Mouse (Mus musculus) midbrain, embryonic 13.5 days (tissue): ENCODE data around the gene Mphosph9. TPM values are rescaled to one million over a fixed set of nuclear protein-coding genes. Genes with fewer than 3 reads are reported as not detected.
"Not testable (repeated sequence)": the region's sequence is repeated elsewhere in the genome, so short reads cannot be mapped to it uniquely, and the experiment has no call there.

Experiments used
- ATAC-seq: fragments of 200-750 bp; cut with Nextera tagmentation; 2 replicates; pipeline ENCODE4 v1.8.0; 2017; ENCODE audit warnings: mild to moderate bottlenecking, moderate TSS enrichment, moderate library complexity
- H3K27ac ChIP-seq: fragments of 300-500 bp; sonication (generic); 2 replicates; pipeline ENCODE4 v1.5.1; 2015; ENCODE audit warnings: inconsistent platforms, mild to moderate bottlenecking, moderate library complexity
- H3K27me3 ChIP-seq: fragments of 300-500 bp; sonication (generic); 2 replicates; pipeline ENCODE4 v1.6.1; 2015; ENCODE audit warnings: mild to moderate bottlenecking, inconsistent platforms
- H3K36me3 ChIP-seq: fragments of 300-500 bp; sonication (generic); 2 replicates; pipeline ENCODE4 v1.6.1; 2015; ENCODE audit warnings: mild to moderate bottlenecking, inconsistent platforms
- H3K4me1 ChIP-seq: fragments of 300-500 bp; sonication (generic); replicated peaks from 2 replicates; pipeline ENCODE4 v1.6.1; 2015; ENCODE audit warnings: inconsistent platforms
- H3K4me2 ChIP-seq: fragments of 300-500 bp; sonication (generic); replicated peaks from 2 replicates; pipeline ENCODE4 v1.6.1; 2015; ENCODE audit warnings: moderate library complexity, mild to moderate bottlenecking, inconsistent platforms
- H3K4me3 ChIP-seq: fragments of 300-500 bp; sonication (generic); replicated peaks from 2 replicates; pipeline ENCODE4 v1.5.1; 2015; ENCODE audit warnings: mild to moderate bottlenecking, inconsistent platforms
- H3K9ac ChIP-seq: fragments of 300-500 bp; sonication (generic); replicated peaks from 2 replicates; pipeline ENCODE4 v1.6.1; 2015; ENCODE audit warnings: mild to moderate bottlenecking, inconsistent platforms
- H3K9me3 ChIP-seq: fragments of 300-500 bp; sonication (generic); 2 replicates; pipeline ENCODE4 v1.6.1; 2016; ENCODE audit warnings: mild to moderate bottlenecking, inconsistent platforms
- WGBS: fragments of 180-500 bp; shearing (Covaris S2); methylation state at CpG from one replicate; pipeline ENCODE4 v1.1.7; 2015; 5-methylcytosine and 5-hydroxymethylcytosine counted together
- polyA plus RNA-seq: library from polyadenylated mRNA; unstranded; fragments of >200 nt; fragmentation: Nextera tagmentation; extraction: Ambion mirVana; gene quantifications from 2 replicates; pipeline ENCODE4 v1.2.1, GENCODE M21; 2015

Mphosph9 gene
- polyA plus RNA-seq = 15.4 and 16.5 TPM in 2 replicates

DNA sequence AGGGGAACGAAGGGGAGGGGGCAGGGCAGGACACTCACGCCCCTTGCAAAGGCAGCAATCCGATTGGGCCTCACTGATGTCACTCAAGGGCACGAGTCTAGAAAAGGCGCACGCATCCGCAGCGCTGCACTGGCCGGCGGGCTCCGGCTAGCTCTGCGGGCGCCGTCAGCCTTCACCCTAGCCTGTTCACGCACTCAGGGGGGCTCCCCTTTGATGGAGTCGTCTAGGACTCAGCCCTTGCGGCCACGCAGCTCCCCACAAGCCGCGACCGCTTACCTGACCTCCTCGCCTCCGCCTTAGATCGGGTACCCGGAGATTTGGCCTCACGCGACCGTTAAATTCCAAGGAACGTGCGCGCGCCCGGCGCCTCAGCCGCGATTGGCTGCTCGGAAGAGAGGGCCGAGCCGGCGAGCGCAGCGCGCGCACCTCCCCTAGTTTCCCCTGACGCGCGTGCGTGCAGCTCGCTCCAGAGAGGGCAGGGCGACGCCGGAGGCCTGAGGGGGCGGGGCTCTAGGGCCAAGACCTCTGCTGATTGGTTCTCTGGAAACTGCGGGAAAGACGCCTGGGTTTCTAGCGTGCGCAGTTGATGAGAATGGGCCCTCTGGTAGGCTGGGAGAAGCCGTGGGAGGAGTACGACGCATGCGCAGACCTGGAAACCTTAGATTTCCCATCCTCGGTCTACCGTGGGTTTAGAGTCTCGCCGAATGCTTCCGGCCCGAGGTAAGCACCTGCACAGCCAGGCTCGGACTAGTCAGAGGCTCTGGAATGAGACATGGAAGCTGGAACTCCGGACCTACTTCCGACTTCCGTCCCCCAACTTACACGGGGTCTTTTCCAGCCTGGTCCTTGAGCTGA is at the start of gene Mphosph9, which contains the start of gene 2810006K23Rik:
Gene Mphosph9 (minus strand): TSS at position 463 of the 855 bp plus-strand sequence.
Gene 2810006K23Rik (plus strand): TSS at position 580 of the 855 bp plus-strand sequence.
- peak within 1 kb of the TSS; percentile 96 for H3K27ac ChIP-seq
- no peaks in the 10 kb centered on the region for H3K9me3 ChIP-seq
- H3K36me3 ChIP-seq = peaks cover 9% of the 10 kb centered on the region; the same call in 1 of the 2 replicates
- H3K4me3 ChIP-seq = peak within 1 kb of the TSS; percentile 59
- peak within 1 kb of the TSS; percentile 94 for H3K4me2 ChIP-seq
- peak; percentile 97 for ATAC-seq
- H3K27me3 ChIP-seq = no peaks in the 10 kb centered on the region
- under 1% methylated on average over 72 of the region's 72 CpGs for WGBS
- H3K9ac ChIP-seq = peak within 1 kb of the TSS; percentile 75
- H3K4me1 ChIP-seq = peaks cover 30% of the 10 kb centered on the region

DNA sequence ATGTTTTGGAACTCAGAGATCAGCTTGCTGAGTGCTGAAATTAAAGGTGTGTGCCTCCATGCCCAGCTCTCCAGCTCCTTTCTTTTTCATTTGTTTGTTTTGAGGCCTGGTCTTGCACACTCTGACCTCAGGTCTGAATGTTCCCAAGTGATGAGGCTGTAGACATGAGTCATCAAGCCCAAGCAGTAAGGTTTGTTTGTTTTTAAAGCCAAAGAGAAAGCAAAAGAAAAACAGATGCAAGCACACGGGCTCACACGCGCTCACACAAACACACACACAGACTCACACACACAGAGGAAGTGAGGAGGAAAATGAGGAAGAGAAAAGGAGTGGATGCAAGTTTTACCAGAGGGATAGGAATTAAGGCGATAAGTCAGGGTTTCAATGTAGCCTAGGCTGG is 49.4 kb upstream of the Mphosph9 start:
- 97% methylated on average over 4 of the region's 4 CpGs for WGBS
- no peaks in the 10 kb centered on the region for H3K9me3 ChIP-seq
- no peaks in the 10 kb centered on the region for H3K4me1 ChIP-seq
- no peak for ATAC-seq
- H3K9ac ChIP-seq = no peak overlapping the region
- peaks cover 86% of the 10 kb centered on the region for H3K36me3 ChIP-seq
- H3K4me3 ChIP-seq = no peak overlapping the region
- H3K4me2 ChIP-seq = no peak overlapping the region
- no peaks in the 10 kb centered on the region for H3K27me3 ChIP-seq
- H3K27ac ChIP-seq = no peak overlapping the region

DNA sequence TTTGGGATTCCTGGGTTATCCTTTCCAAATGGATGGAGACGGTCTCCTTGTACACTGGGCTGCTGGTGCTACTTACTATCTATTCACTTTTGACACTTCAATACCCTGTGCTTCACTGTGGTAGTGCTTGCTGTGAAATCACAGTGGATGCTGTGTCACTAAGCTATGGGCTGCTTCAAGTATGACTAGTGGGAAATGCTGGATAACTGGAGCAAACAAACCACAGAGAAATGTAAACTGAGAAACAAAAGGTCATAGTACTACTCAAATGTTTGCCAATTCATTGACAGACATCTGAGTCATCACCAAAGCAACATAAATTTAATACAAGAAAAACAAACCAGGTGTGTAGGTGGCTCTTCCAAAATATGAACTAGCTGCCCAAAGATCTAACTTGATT is 48.6 kb upstream of the Mphosph9 start:
- no peak overlapping the region for H3K9ac ChIP-seq
- no peaks in the 10 kb centered on the region for H3K4me1 ChIP-seq
- WGBS = 95% methylated on average over 1 of the region's 1 CpGs
- H3K27me3 ChIP-seq = no peaks in the 10 kb centered on the region
- H3K36me3 ChIP-seq = peaks cover 86% of the 10 kb centered on the region
- no peak overlapping the region for H3K4me2 ChIP-seq
- ATAC-seq = no peak
- no peak overlapping the region for H3K4me3 ChIP-seq
- no peak overlapping the region for H3K27ac ChIP-seq
- no peaks in the 10 kb centered on the region for H3K9me3 ChIP-seq

DNA sequence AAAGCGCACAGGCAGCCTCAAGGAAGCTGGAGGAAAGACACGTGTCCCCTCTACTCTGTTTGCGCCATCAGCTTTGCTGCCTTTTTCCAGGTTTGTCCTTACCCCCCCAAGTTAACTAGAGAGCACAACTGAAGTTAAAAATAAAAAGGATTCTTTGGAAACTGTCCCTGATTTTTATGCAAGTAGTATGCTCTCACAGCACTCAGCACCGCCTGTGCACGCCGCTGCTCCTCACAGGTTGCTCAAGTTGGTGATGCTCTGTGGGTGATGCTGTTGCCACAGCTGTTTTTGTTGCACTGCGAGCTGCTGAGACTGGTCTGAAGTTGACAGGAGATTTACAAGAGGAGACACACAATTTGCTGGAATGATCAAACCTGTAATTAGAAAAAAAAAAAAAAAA is 46.5 kb upstream of the Mphosph9 start:
- Histone ChIP-seq H3K9ac (no peak overlapping the region), H3K36me3 (peaks cover 85% of the 10 kb centered on the region), H3K4me3 (no peak overlapping the region), H3K9me3 (no peaks in the 10 kb centered on the region), H3K4me2 (no peak overlapping the region), H3K27me3 (no peaks in the 10 kb centered on the region), H3K4me1 (no peaks in the 10 kb centered on the region), H3K27ac (no peak overlapping the region)
- WGBS = 98% methylated on average over 7 of the region's 7 CpGs
- no peak for ATAC-seq

DNA sequence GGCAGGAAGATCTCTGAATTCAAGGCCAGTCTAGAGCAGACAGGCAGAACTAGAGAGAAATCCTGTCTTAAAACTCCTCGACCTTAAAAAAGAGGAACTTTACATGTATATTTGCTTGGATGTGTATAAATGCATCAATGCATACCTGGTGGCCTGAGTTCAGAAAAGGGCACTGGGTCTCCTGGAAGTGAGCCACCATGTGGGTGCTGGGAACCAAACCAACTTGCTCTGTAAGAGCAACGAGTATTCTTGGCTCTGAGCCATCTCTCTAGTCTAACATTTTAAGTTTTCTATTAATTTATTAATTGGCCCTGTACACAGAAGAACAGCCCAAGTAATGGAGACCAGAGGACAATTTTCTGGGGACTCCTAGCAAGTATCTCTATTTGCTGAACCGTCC is 38.9 kb upstream of the Mphosph9 start:
- Histone ChIP-seq H3K9ac (no peak overlapping the region), H3K4me3 (no peak overlapping the region), H3K4me2 (no peak overlapping the region), H3K36me3 (peaks cover 41% of the 10 kb centered on the region), H3K27ac (no peak overlapping the region), H3K9me3 (no peaks in the 10 kb centered on the region), H3K27me3 (no peaks in the 10 kb centered on the region), H3K4me1 (peaks cover 3% of the 10 kb centered on the region; the same call in 1 of the 2 replicates)
- WGBS = 90% methylated on average over 3 of the region's 3 CpGs
- no peak for ATAC-seq

DNA sequence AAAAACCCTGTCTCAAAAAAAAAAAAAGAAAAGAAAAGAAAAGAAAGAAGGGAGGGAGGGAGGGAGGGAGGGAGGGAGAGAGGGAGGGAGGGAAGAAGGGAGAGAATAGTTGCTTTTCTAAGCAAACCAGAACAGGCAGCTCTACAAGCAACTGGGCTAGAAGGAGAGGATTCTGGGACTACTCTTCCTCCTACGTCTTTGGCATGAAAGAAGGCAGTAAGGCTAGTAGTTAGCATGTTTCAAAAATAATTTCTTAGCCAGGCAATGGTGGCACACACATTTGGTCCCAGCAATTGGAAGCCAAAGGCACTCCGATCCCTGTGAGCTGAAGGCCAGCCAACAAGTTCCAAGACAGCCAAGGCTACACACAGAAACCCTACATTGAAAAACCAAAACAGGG is 38.0 kb upstream of the Mphosph9 start:
- no peak for ATAC-seq
- no peak overlapping the region for H3K4me2 ChIP-seq
- no peak overlapping the region for H3K4me3 ChIP-seq
- 89% methylated on average over 2 of the region's 2 CpGs for WGBS
- no peaks in the 10 kb centered on the region for H3K9me3 ChIP-seq
- no peak overlapping the region for H3K9ac ChIP-seq
- H3K4me1 ChIP-seq = peaks cover 3% of the 10 kb centered on the region; the same call in 1 of the 2 replicates
- H3K27ac ChIP-seq = no peak overlapping the region
- H3K36me3 ChIP-seq = peaks cover 31% of the 10 kb centered on the region
- no peaks in the 10 kb centered on the region for H3K27me3 ChIP-seq

DNA sequence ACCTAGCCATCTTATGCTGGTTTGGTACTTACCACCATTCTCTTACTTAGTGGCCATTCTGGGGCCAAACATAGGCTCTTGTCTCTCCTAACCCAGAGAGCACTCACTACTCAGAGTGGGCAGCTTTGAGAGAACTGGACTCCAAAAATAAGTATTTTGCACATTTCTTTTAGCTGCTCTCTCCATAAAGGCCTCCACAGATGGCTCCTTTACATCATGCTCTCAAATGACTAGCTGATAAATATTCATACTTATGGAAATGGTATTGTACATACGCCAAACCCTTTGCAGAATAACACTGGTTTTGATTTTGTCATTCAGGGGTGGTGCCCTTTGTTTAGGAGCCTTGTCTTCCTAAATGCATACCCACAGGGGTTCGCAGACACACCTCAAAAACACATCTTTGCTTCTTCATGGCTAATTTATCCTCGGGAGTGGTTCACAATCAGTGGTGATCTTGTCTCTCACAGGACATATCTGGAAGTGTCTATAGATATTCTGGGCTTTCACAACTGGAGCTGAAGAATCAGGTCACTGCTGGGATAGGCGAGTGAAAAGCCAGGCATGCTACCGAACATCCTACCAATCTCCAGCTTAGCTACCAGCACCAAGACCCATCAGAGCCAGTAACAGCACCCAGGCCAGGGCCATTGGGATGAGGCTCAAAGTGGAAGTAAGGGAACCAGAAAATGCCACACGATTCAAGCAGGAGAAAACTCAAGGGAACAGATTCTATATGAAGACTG is 36.6 kb upstream of the Mphosph9 start:
- Histone ChIP-seq H3K4me1 (peaks cover 3% of the 10 kb centered on the region; the same call in 1 of the 2 replicates), H3K4me2 (no peak overlapping the region), H3K27ac (0 out of 2 replicates have a peak overlapping the region, but pooled peaks have one; percentile 19), H3K9ac (no peak overlapping the region), H3K36me3 (peaks cover 19% of the 10 kb centered on the region), H3K9me3 (no peaks in the 10 kb centered on the region), H3K4me3 (no peak overlapping the region), H3K27me3 (no peaks in the 10 kb centered on the region)
- 79% methylated on average over 6 of the region's 6 CpGs for WGBS
- ATAC-seq = no peak

DNA sequence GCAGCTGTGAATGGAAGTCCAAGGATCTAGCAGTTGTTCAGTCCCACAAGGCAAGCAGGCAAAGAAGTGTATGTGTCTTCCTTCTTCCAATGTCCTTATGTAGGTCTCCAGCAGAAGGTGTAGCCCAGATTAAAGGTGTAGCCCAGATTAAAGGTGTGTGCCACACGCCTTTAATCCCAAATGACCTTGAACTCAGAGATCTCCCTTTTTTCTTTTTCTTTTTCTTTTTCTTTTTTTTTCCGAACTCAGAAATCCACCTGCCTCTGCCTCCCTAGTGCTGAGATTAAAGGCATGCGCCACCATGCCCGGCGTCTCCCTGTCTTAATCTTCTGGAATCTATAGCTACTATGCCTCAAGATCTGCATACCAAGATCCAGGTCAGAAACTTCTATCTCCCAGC is 35.2 kb upstream of the Mphosph9 start, which contains the start of gene Cdk2ap1:
Gene Cdk2ap1 (minus strand): TSS at position 101 of the 400 bp plus-strand sequence.
- H3K9me3 ChIP-seq, H3K4me3 ChIP-seq, H3K4me2 ChIP-seq, H3K27me3 ChIP-seq, H3K4me1 ChIP-seq, H3K9ac ChIP-seq, H3K27ac ChIP-seq, H3K36me3 ChIP-seq, ATAC-seq: not testable (repeated sequence)
- 90% methylated on average over 5 of the region's 5 CpGs for WGBS

DNA sequence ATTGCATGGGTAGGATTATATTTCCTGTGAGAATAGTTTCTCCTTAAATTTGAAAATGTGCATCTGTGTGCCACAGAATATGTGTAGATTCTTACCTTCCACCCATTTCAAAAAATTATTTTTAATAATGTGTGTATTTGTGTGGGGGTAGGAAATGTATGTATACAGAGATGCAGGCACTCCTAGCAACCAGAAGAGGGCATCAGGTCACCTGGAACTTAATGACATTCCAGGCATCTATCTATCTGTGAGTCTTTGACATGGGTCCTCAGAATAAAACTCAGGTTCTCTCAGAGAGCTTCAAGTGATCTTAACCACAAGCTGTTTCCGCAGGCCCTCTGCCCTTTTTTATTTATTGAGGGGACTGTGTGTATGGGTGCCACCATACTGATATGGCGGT is 31.9 kb upstream of the Mphosph9 start:
- H3K9ac ChIP-seq = no peak overlapping the region
- H3K4me3 ChIP-seq = no peak overlapping the region
- H3K9me3 ChIP-seq = no peaks in the 10 kb centered on the region
- no peaks in the 10 kb centered on the region for H3K36me3 ChIP-seq
- H3K4me2 ChIP-seq = no peak overlapping the region
- WGBS = 100% methylated on average over 2 of the region's 2 CpGs
- H3K4me1 ChIP-seq = peaks cover 6% of the 10 kb centered on the region
- no peak overlapping the region for H3K27ac ChIP-seq
- ATAC-seq = no peak
- no peaks in the 10 kb centered on the region for H3K27me3 ChIP-seq

DNA sequence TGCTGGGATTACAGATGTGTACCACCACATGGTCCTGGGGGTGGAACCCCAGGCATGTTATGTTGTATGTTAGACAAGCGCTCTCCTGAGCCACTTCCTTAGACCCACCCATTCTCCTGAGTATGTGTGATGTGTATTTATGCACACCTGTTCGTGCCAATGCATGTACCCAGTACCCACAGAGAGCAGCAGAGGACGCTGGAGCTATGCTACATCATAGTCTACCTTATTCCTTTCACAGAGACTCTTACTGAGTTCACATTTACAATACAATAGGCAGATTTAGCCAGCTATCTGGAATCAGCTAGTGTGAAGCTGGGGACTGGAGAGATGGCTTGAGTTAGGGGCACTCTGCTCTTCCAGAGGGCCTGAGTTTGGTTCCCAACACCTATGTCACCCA is 28.9 kb upstream of the Mphosph9 start:
- Histone ChIP-seq H3K9ac (no peak overlapping the region), H3K27ac (no peak overlapping the region), H3K4me2 (no peak overlapping the region), H3K4me3 (no peak overlapping the region), H3K4me1 (peaks cover 14% of the 10 kb centered on the region), H3K9me3 (no peaks in the 10 kb centered on the region), H3K36me3 (no peaks in the 10 kb centered on the region), H3K27me3 (no peaks in the 10 kb centered on the region)
- no peak for ATAC-seq
- 39% methylated on average over 3 of the region's 3 CpGs for WGBS

DNA sequence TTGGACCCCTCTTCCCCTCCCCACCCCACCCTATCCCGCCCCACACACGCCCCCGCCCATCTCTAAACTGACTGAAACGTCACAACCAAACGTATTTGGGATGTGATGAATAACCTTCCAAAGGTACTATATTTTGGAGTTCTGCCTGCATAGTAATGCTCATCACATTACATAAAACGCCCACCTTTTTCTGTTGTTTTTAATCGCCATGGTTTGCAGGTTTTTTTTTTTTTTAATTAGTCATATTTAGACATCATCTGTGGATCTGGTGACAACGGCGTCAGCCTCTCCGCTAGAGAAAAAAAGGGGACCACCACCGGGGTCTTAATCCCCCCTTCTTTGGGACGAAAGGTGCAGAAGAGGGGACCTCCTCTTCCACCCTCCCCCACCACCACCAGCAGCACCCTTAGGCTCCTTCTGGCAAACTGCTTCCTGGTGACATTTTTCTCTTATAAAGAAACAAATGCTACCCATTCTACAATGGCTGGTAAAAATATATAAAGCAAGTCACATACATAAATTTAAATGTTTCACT is 27.7 kb upstream of the Mphosph9 start:
- peak overlapping the region; percentile 99 for H3K27ac ChIP-seq
- H3K4me2 ChIP-seq = peak overlapping the region; percentile 95
- H3K9ac ChIP-seq = peak overlapping the region; percentile 99
- no peaks in the 10 kb centered on the region for H3K9me3 ChIP-seq
- no peaks in the 10 kb centered on the region for H3K36me3 ChIP-seq
- peak overlapping the region; percentile 94 for H3K4me3 ChIP-seq
- no peak for ATAC-seq
- H3K4me1 ChIP-seq = peaks cover 26% of the 10 kb centered on the region
- no peaks in the 10 kb centered on the region for H3K27me3 ChIP-seq
- WGBS = 2% methylated on average over 12 of the region's 12 CpGs
